In genomic region chrY:1244421-1244820, GRCm38 (mm10) we compare ENCODE assay signal across 10 mouse cellular contexts. TPM values are rescaled to one million over a fixed set of nuclear protein-coding genes. Genes with fewer than 3 reads are reported as not detected.
DNase-seq lines count a peak whose midpoint lies in the region; ATAC-seq and TF ChIP-seq lines count a peak whose summit lies in the region.
"Had no signal": no experiment of that assay in that cellular context is flagged by ENCODE, and none has a peak within 500 bp of the region (broad histone marks: within the 10 kb centered on the region; RNA-seq: fewer than 3 reads in every experiment).

No protein-coding gene starts in this region.

- peak overlapping the region; percentile 44 for H3K4me3 ChIP-seq in heart, embryonic 11.5 days (ENCODE audit: low read depth, low read length)
- peak overlapping the region; percentile 46; the same call in 1 of the 2 replicates for H3K4me3 ChIP-seq in forebrain, embryonic 16.5 days (replicated peaks; ENCODE audit: low read length)
- H3K4me3 ChIP-seq in liver, embryonic 14.5 days (ENCODE audit: insufficient read depth in 1 of 2, low read depth in 2 of 2, low read length in 2 of 2), result peak overlapping the region; percentile 60 to 90
- H3K4me3 ChIP-seq: myocyte had no signal

- no peak for DNase-seq in heart, adult 9 months (ENCODE audit: low spot score in 2 of 2)
- no peak for DNase-seq in liver, embryonic 14.5 days (ENCODE audit: low read depth in 3 of 3, low spot score in 3 of 3)
- DNase-seq in MN1 (ENCODE audit: low spot score), result no peak
- no peak for DNase-seq in frontal cortex, postnatal 25 days (ENCODE audit: low spot score in 2 of 2)
- no peak for DNase-seq in gastrocnemius, postnatal 25 days
- DNase-seq: gastrocnemius, postnatal 14 days had no signal

- H3K36me3 ChIP-seq in heart, embryonic 11.5 days (ENCODE audit: control insufficient read depth, insufficient read depth, low read length), result no peaks in the 10 kb centered on the region
- no peaks in the 10 kb centered on the region for H3K36me3 ChIP-seq in forebrain, embryonic 16.5 days (ENCODE audit: control insufficient read depth, insufficient read depth)
- H3K36me3 ChIP-seq in liver, embryonic 14.5 days (replicated peaks; ENCODE audit: control insufficient read depth, insufficient read depth, low read depth), result no peaks in the 10 kb centered on the region

- H3K27me3 ChIP-seq in heart, embryonic 11.5 days (ENCODE audit: control insufficient read depth, insufficient read depth, low read length), result no peaks in the 10 kb centered on the region
- no peaks in the 10 kb centered on the region for H3K27me3 ChIP-seq in forebrain, embryonic 16.5 days (replicated peaks; ENCODE audit: control insufficient read depth, insufficient read depth, low read length)
- H3K27me3 ChIP-seq in liver, embryonic 14.5 days (ENCODE audit: control insufficient read depth, insufficient read depth, low read length), result no peaks in the 10 kb centered on the region

- H3K9ac ChIP-seq in heart, embryonic 11.5 days (ENCODE audit: low read depth, low read length), result no peak overlapping the region
- H3K9ac ChIP-seq in forebrain, embryonic 16.5 days (replicated peaks; ENCODE audit: low read depth, low read length), result no peak overlapping the region
- H3K9ac ChIP-seq in liver, embryonic 14.5 days (replicated peaks), result no peak overlapping the region; the same call in 1 of the 2 replicates

- H3K9me3 ChIP-seq in heart, embryonic 11.5 days (replicated peaks; ENCODE audit: control insufficient read depth, low read length), result no peaks in the 10 kb centered on the region
- H3K9me3 ChIP-seq in forebrain, embryonic 16.5 days (ENCODE audit: control insufficient read depth, low read length), result no peaks in the 10 kb centered on the region
- H3K9me3 ChIP-seq in liver, embryonic 14.5 days (ENCODE audit: control insufficient read depth, low read length), result no peaks in the 10 kb centered on the region

- no peak for TF ChIP-seq EP300 in liver, embryonic 14.5 days (IDR thresholded peaks at IDR 0.05; ENCODE audit: low read depth)

- no peak overlapping the region for H3K27ac ChIP-seq in heart, embryonic 11.5 days (ENCODE audit: low read depth, low read length)
- no peak overlapping the region for H3K27ac ChIP-seq in forebrain, embryonic 16.5 days (ENCODE audit: low read length)
- H3K27ac ChIP-seq in liver, embryonic 14.5 days, result no peak overlapping the region

- TF ChIP-seq CTCF in liver, embryonic 14.5 days (IDR thresholded peaks at IDR 0.05; ENCODE audit: low read depth), result no peak

- no peak for ATAC-seq in heart, embryonic 11.5 days (replicated peaks; ENCODE audit: insufficient number of reproducible peaks, low FRiP score, low TSS enrichment)
- ATAC-seq in CD4-positive, CD25-positive, alpha-beta regulatory T cell, adult 4 months, result peak; percentile 27
- ATAC-seq in forebrain, embryonic 16.5 days, result no peak
- ATAC-seq in liver, embryonic 14.5 days (ENCODE audit: insufficient read depth), result no peak

- H3K4me1 ChIP-seq in heart, embryonic 11.5 days (ENCODE audit: control insufficient read depth, insufficient read depth, low read length), result no peaks in the 10 kb centered on the region
- H3K4me1 ChIP-seq in forebrain, embryonic 16.5 days (replicated peaks; ENCODE audit: control insufficient read depth, insufficient read depth, low read length), result no peaks in the 10 kb centered on the region
- no peaks in the 10 kb centered on the region for H3K4me1 ChIP-seq in liver, embryonic 14.5 days (replicated peaks; ENCODE audit: control insufficient read depth in 2 of 2, insufficient read depth in 2 of 2, low read length in 1 of 2)

- H3K4me2 ChIP-seq in heart, embryonic 11.5 days, result peak overlapping the region; percentile 48
- peak overlapping the region; percentile 46 for H3K4me2 ChIP-seq in forebrain, embryonic 16.5 days (ENCODE audit: low read length)
- H3K4me2 ChIP-seq in liver, embryonic 14.5 days (ENCODE audit: low read depth), result peak overlapping the region; percentile 50; the same call in 1 of the 2 replicates

- WGBS in heart, embryonic 11.5 days (ENCODE audit: insufficient replicate concordance), result 59% methylated on average over 5 of the region's 5 CpGs
- 57% methylated on average over 5 of the region's 5 CpGs for WGBS in forebrain, embryonic 16.5 days
- WGBS in liver, embryonic 14.5 days (ENCODE audit: insufficient replicate concordance), result 51% methylated on average over 5 of the region's 5 CpGs

RNA-seq across cellular contexts. Expression of gene Uty, which starts 1.1 kb away (rescaled TPM):
- 8.6 and 9.4 TPM in 2 replicates for polyA plus RNA-seq in heart, embryonic 11.5 days (2014; fragmentation: Nextera tagmentation; extraction: Ambion mirVana)
- polyA plus RNA-seq in CD4-positive, CD25-positive, alpha-beta regulatory T cell, adult 4 months (2017; shearing (Covaris generic)), result 10 to 100 TPM; 68.4 to 94.0 TPM
- 7.5 and 9.7 TPM in 2 replicates for polyA plus RNA-seq in forebrain, embryonic 16.5 days (2015; fragmentation: Nextera tagmentation; extraction: Ambion mirVana)
- 1.5 and 3.7 TPM in 2 replicates for polyA plus RNA-seq in liver, embryonic 14.5 days (2012; rRNA removed)
- 6.6 TPM in 1 of 2 replicates, not detected in the other for polyA plus RNA-seq in liver, embryonic 14.5 days (2014; fragmentation: Nextera tagmentation; extraction: Ambion mirVana)
- 10 to 100 TPM in 1 of 2 experiments, not detected in 1; 12.8 TPM for total RNA-seq in gastrocnemius, postnatal 25 days (2021)
- polyA plus RNA-seq: myocyte had no signal

RNA-seq across cellular contexts. Expression of gene Ddx3y, which starts 42.0 kb away (rescaled TPM):
- polyA plus RNA-seq in heart, embryonic 11.5 days (2014; fragmentation: Nextera tagmentation; extraction: Ambion mirVana), result 12.5 and 18.8 TPM in 2 replicates
- polyA plus RNA-seq in CD4-positive, CD25-positive, alpha-beta regulatory T cell, adult 4 months (2017; shearing (Covaris generic)), result 100 to 1,000 TPM; 102 to 140 TPM
- 15.0 and 24.0 TPM in 2 replicates for polyA plus RNA-seq in forebrain, embryonic 16.5 days (2015; fragmentation: Nextera tagmentation; extraction: Ambion mirVana)
- polyA plus RNA-seq in liver, embryonic 14.5 days (2012; rRNA removed), result 4.1 and 9.1 TPM in 2 replicates
- polyA plus RNA-seq in liver, embryonic 14.5 days (2014; fragmentation: Nextera tagmentation; extraction: Ambion mirVana), result 13.6 TPM in 1 of 2 replicates, not detected in the other
- total RNA-seq in gastrocnemius, postnatal 25 days (2021), result 10 to 100 TPM in 1 of 2 experiments, not detected in 1; 52.7 TPM
- polyA plus RNA-seq: myocyte had no signal
